Mouse (Mus musculus) neural tube, embryonic 12.5 days (tissue): ENCODE results near the gene Mrpl51. TPM values are rescaled to one million over a fixed set of nuclear protein-coding genes. Genes with fewer than 3 reads are reported as not detected.

Experiments used
- ATAC-seq: fragments of 200-750 bp; cut with Nextera tagmentation; 2 replicates; pipeline ENCODE4 v1.8.0; 2017; ENCODE audit warnings: low read depth, mild to moderate bottlenecking, moderate TSS enrichment, moderate library complexity; ENCODE audit not compliant: low FRiP score
- H3K27ac ChIP-seq: fragments of 300-500 bp; sonication (generic); 2 replicates; pipeline ENCODE4 v1.5.1; 2016
- H3K27me3 ChIP-seq: fragments of 300-500 bp; sonication (generic); replicated peaks from 2 replicates; pipeline ENCODE4 v1.6.1; 2016; ENCODE audit warnings: mild to moderate bottlenecking
- H3K36me3 ChIP-seq: fragments of 300-500 bp; sonication (generic); 2 replicates; pipeline ENCODE4 v1.6.1; 2016; ENCODE audit warnings: mild to moderate bottlenecking
- H3K4me1 ChIP-seq: fragments of 300-500 bp; sonication (generic); 2 replicates; pipeline ENCODE4 v1.6.1; 2016
- H3K4me2 ChIP-seq: fragments of 300-500 bp; sonication (generic); replicated peaks from 2 replicates; pipeline ENCODE4 v1.6.1; 2016; ENCODE audit warnings: mild to moderate bottlenecking
- H3K4me3 ChIP-seq: fragments of 300-500 bp; sonication (generic); 2 replicates; pipeline ENCODE4 v1.5.1; 2016
- H3K9ac ChIP-seq: fragments of 300-500 bp; sonication (generic); 2 replicates; pipeline ENCODE4 v1.6.1; 2016; ENCODE audit warnings: mild to moderate bottlenecking
- H3K9me3 ChIP-seq: fragments of 300-500 bp; sonication (generic); 2 replicates; pipeline ENCODE4 v1.6.1; 2016; ENCODE audit warnings: mild to moderate bottlenecking
- WGBS: fragments of 180-500 bp; shearing (Covaris S2); methylation state at CpG from one replicate; pipeline ENCODE4 v1.1.7; 2016; 5-methylcytosine and 5-hydroxymethylcytosine counted together
- polyA plus RNA-seq: library from polyadenylated mRNA; unstranded; fragments of >200 nt; fragmentation: Nextera tagmentation; extraction: Ambion mirVana; gene quantifications from 2 replicates; pipeline ENCODE4 v1.2.1, GENCODE M21; 2016

Gene Mrpl51
- 157 and 169 TPM in 2 replicates for polyA plus RNA-seq

DNA sequence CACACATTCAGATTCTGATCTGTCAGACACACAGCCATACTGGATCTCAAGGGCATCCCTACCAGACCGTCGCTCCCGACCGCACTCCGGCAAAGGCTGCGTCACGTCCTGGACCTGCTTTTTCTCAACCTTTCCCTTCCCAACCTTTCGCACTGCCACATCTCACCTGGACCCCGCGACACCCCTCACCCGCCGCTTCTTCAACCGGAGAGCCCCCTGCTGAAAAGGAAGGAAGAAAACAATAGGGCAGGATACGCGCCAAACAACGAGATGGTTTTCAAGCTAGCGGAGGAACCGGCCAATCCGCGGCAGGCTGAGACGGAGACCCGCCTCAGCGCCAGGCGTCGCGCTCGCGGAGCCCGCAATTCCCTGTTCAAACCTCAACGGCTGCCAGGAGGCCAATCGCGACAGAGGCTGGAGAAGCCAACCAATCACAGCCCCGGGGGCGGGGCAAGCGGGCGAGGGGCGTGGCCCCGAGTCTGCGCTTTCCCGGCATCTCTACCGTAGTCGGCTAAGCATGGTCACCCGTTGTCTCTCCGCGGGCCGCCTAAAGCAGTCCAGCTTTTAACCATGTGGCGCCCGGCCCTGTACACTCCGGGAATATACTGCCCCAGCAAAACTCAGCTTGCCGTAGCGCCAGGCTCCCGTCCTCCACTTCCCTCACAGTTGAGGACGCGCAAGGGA, at the start of gene Mrpl51, which contains the start of gene Ncapd2:
Gene Mrpl51 (plus strand): TSS at position 470 of the 684 bp plus-strand sequence.
Gene Ncapd2 (minus strand): TSS at position 370 of the 684 bp plus-strand sequence.
- WGBS, result under 1% methylated on average over 54 of the region's 54 CpGs
- no peaks in the 10 kb centered on the region for H3K9me3 ChIP-seq
- H3K36me3 ChIP-seq, result peaks cover 44% of the 10 kb centered on the region
- no peaks in the 10 kb centered on the region for H3K27me3 ChIP-seq
- peak; percentile 98 for ATAC-seq
- peak within 1 kb of the TSS; percentile 86 for H3K4me2 ChIP-seq
- H3K9ac ChIP-seq, result peak within 1 kb of the TSS; percentile 70
- H3K4me1 ChIP-seq, result peaks cover 10% of the 10 kb centered on the region
- H3K27ac ChIP-seq, result peak within 1 kb of the TSS; percentile 98
- peak within 1 kb of the TSS; percentile 67 for H3K4me3 ChIP-seq

DNA sequence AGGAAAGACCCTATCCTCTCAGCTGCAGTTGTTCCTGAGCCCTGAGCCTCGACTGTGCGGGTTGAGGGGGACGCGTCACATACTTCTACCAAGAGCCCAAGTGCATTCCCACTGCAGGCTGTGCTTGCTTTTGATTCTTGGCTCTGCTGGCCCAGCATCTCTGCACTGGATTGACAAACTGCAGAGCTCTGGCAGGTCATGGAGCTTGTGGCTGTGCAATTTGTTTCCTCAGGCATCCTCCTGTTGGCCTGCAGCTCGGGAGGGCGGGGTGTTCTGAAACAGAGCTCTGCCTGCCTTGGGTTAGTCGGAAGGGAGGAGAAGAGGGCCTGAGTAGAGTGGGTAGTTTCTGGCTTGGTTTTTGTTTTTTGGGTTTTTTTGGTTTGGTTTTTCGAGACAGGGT, 49.2 kb upstream of the Mrpl51 start:
- WGBS, result 93% methylated on average over 8 of the region's 8 CpGs
- H3K4me1 ChIP-seq, result peaks cover 31% of the 10 kb centered on the region
- H3K27ac ChIP-seq, result no peak overlapping the region
- H3K9me3 ChIP-seq, result no peaks in the 10 kb centered on the region
- H3K9ac ChIP-seq, result no peak overlapping the region
- no peaks in the 10 kb centered on the region for H3K27me3 ChIP-seq
- H3K4me3 ChIP-seq, result no peak overlapping the region
- no peak for ATAC-seq
- H3K4me2 ChIP-seq, result no peak overlapping the region
- H3K36me3 ChIP-seq, result peaks cover 61% of the 10 kb centered on the region

DNA sequence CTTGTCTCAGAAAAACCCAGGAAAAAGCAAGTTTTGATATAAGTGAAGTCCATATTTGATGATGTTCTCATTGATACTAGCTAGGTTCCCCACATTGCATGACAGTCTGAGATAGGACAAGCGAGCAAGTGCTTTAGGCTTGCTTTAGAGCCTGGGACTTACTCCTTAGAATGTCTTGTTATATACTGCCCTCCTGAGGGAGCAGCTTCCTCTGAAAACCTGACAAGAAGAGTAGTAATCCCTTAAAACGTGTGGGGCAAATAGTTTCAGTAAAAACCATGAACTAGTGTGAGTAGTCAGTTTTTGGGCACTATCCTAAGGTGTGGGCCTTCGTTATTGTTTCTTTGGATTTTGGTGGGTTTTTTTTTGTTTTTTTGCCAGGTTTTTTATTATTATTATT, 48.5 kb upstream of the Mrpl51 start:
- no peaks in the 10 kb centered on the region for H3K9me3 ChIP-seq
- H3K9ac ChIP-seq, result no peak overlapping the region
- no peak overlapping the region for H3K4me2 ChIP-seq
- H3K4me3 ChIP-seq, result no peak overlapping the region
- peaks cover 56% of the 10 kb centered on the region for H3K36me3 ChIP-seq
- no peak overlapping the region for H3K27ac ChIP-seq
- 82% methylated on average over 3 of the region's 3 CpGs for WGBS
- H3K4me1 ChIP-seq, result peaks cover 37% of the 10 kb centered on the region
- H3K27me3 ChIP-seq, result no peaks in the 10 kb centered on the region
- ATAC-seq, result no peak

DNA sequence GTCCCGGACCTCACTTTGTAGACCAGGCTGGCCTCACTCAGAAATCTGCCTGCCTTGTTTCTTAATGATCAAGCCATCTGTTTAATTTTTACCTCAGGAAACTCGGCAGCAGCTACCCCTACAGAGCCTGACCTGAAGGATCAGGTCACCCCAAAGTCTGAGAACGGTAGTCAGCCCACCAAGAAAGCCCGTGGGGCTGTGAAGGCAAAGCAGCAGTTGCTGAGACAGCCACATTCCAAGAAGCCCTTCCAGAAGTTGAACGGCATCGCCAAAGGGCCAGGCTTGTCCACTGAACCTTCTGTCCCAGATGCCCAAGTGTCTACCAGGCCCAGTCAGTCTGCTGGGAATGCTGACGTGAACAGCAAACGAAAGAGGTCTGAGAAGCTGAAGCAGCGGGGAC, 47.7 kb upstream of the Mrpl51 start:
- no peaks in the 10 kb centered on the region for H3K27me3 ChIP-seq
- H3K4me1 ChIP-seq, result peaks cover 45% of the 10 kb centered on the region
- no peak overlapping the region for H3K4me3 ChIP-seq
- H3K4me2 ChIP-seq, result no peak overlapping the region
- no peak overlapping the region for H3K27ac ChIP-seq
- H3K36me3 ChIP-seq, result peaks cover 48% of the 10 kb centered on the region
- H3K9me3 ChIP-seq, result no peaks in the 10 kb centered on the region
- no peak overlapping the region for H3K9ac ChIP-seq
- 89% methylated on average over 9 of the region's 9 CpGs for WGBS
- ATAC-seq, result no peak

DNA sequence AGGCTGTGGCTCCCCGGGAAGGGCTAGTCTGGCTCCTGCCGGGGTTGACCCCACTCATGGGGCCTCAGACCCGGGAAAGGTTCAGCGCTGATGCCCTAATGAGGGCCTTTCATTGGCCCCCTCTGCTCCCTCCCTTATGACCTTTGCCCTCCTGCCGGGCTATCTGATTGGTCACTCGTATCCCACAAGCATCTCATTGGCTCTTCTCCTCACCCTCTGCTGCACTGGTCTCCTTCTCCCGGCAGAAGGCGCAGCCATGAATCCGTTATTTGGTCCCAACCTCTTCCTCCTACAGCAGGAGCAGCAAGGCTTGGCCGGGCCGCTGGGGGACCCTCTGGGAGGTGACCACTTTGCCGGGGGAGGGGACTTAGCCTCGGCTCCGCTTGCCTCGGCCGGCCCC, 46.6 kb upstream of the Mrpl51 start, which contains the start of gene Iffo1:
Gene Iffo1 (plus strand): TSS at position 241 of the 400 bp plus-strand sequence.
- Histone ChIP-seq H3K36me3 (peaks cover 37% of the 10 kb centered on the region), H3K4me3 (peak within 1 kb of the TSS; percentile 80), H3K4me2 (peak within 1 kb of the TSS; percentile 93), H3K9ac (peak within 1 kb of the TSS; percentile 94), H3K27ac (peak within 1 kb of the TSS; percentile 80), H3K27me3 (no peaks in the 10 kb centered on the region), H3K4me1 (peaks cover 49% of the 10 kb centered on the region), H3K9me3 (no peaks in the 10 kb centered on the region)
- under 1% methylated on average over 16 of the region's 16 CpGs for WGBS
- ATAC-seq, result peak; percentile 91

DNA sequence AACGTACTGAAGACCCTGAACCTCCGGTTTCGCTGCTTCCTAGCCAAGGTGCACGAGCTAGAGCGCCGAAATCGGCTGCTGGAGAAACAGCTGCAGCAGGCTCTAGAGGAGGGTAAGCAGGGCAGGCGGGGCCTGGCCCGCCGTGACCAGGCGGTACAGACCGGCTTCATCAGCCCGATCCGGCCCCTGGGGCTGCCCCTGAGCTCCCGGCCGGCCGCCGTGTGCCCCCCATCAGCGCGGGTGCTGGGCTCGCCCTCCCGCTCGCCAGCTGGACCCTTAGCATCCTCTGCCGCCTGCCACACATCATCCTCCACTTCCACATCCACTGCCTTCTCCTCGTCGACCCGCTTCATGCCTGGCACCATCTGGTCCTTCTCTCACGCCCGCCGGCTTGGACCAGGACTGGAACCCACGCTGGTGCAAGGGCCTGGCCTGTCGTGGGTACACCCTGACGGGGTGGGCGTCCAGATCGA, 46.1 kb upstream of the Mrpl51 start:
- peak overlapping the region; percentile 80 for H3K4me3 ChIP-seq
- H3K27ac ChIP-seq, result peak overlapping the region; percentile 80
- H3K9ac ChIP-seq, result peak overlapping the region; percentile 94
- WGBS, result 1% methylated on average over 34 of the region's 35 CpGs
- no peaks in the 10 kb centered on the region for H3K27me3 ChIP-seq
- H3K9me3 ChIP-seq, result no peaks in the 10 kb centered on the region
- peaks cover 49% of the 10 kb centered on the region for H3K4me1 ChIP-seq
- peak; percentile 67 for ATAC-seq
- peak overlapping the region; percentile 93 for H3K4me2 ChIP-seq
- H3K36me3 ChIP-seq, result peaks cover 32% of the 10 kb centered on the region

DNA sequence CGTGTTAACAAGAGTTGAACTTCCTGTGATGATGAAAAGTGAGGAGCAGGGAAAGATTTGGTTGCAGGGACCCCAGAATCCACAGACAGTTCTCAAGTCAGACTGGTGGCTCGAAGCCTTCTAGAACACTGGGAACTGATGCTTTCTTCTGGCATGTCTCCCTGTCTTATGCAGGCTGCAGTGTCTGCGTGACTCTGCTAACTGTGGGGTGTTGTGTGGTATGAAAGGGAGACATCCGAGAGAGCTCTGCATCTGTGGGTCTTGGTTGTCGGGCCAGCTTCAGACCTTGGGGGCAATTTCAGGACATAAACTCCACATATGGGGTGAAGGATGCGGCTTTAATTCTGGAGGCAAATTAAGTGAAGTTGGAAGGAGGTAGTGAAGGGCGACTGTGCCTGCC, 45.5 kb upstream of the Mrpl51 start:
- Histone ChIP-seq H3K4me2 (peak overlapping the region; percentile 93), H3K9me3 (no peaks in the 10 kb centered on the region), H3K4me1 (peaks cover 49% of the 10 kb centered on the region), H3K27me3 (no peaks in the 10 kb centered on the region), H3K4me3 (peak overlapping the region; percentile 80), H3K27ac (0 out of 2 replicates have a peak overlapping the region, but pooled peaks have one; percentile 80), H3K9ac (peak overlapping the region; percentile 94), H3K36me3 (peaks cover 29% of the 10 kb centered on the region)
- no peak for ATAC-seq
- 50% methylated on average over 7 of the region's 7 CpGs for WGBS

DNA sequence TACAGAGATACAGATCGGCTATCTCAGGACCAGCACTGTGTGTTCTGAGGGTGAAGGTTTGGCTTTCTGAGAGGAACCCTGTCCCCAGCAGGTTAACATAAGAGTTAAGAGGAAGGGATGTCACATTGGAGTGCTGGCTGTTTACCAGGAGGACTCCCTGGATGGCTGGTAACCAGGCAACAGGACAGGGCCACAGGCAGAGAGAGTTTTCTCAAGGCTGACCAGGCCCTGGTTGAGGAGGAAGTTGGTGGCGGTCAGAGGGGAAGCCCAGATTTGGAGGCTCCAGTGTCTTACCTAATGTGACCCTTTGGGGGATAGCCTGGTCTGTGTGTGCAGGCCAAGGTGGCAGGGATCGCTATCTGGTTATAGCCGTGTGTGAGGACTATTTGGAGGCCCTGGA, 44.8 kb upstream of the Mrpl51 start:
- no peaks in the 10 kb centered on the region for H3K9me3 ChIP-seq
- peaks cover 49% of the 10 kb centered on the region for H3K4me1 ChIP-seq
- H3K36me3 ChIP-seq, result peaks cover 28% of the 10 kb centered on the region
- peak overlapping the region; percentile 93 for H3K4me2 ChIP-seq
- no peak for ATAC-seq
- H3K9ac ChIP-seq, result peak overlapping the region; percentile 94
- H3K4me3 ChIP-seq, result 0 out of 2 replicates have a peak overlapping the region, but pooled peaks have one; percentile 80
- WGBS, result 77% methylated on average over 4 of the region's 4 CpGs
- no peak overlapping the region for H3K27ac ChIP-seq
- H3K27me3 ChIP-seq, result no peaks in the 10 kb centered on the region

DNA sequence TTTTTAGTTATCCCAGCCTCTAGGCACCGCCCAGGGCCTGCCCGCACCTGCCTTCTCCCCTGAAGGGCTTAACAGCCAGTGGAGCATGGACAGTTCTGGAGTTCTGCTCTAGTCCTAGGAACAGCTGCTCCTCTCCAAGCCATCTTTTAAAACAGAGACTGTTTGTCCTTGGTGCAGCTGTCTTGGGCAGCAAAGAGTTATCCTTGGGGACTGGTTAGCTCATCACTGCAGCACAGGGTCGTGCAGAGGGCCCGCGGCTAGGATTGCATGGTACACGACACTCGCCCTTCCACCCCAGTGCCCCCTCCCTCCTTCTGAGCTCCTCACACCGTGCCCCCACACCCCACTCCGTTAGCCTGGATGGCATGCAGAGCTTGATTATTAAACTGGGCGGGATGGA, 44.3 kb upstream of the Mrpl51 start:
- Histone ChIP-seq H3K4me3 (0 out of 2 replicates have a peak overlapping the region, but pooled peaks have one; percentile 80), H3K27me3 (no peaks in the 10 kb centered on the region), H3K9ac (peak overlapping the region; percentile 94; the same call in 1 of the 2 replicates), H3K36me3 (peaks cover 26% of the 10 kb centered on the region), H3K4me1 (peaks cover 49% of the 10 kb centered on the region), H3K9me3 (no peaks in the 10 kb centered on the region), H3K4me2 (peak overlapping the region; percentile 93), H3K27ac (no peak overlapping the region; the same call in 1 of the 2 replicates)
- no peak for ATAC-seq
- WGBS, result 61% methylated on average over 10 of the region's 10 CpGs

DNA sequence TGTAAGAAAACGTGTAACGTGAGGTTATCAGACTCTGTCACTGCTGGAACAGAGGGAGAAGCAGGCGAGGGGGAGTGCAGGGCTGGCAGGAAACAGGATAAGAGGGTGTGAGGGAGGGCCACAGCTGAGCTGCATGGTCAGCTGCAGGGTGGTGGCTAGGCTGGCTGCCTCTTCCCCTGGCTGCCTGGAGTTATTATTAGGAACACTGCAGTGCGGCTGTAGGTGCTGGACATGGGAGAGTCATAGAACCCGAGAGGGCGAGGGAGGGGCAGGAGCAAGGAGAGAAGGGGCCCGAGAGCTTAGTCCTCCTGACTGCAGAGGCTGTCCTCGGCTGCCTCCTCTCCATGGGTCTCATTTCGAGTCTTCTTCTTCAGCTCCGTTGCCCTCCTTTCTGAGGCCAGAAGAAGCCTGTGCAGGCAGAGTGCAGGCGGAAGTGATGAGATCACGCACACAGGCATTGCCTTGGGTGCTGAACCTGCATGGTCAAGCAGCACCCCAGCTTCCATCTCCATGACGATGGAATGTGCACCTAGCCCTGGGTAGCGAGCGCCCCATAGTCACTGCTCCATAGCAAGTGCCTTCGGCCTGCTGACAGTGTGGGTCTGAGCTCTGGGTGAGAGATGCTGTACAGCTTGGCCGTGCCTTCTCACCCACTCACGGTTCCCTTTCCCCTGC, 43.2 kb upstream of the Mrpl51 start:
- H3K9ac ChIP-seq, result 0 out of 2 replicates have a peak overlapping the region, but pooled peaks have one; percentile 1
- peak overlapping the region; percentile 41 for H3K4me2 ChIP-seq
- H3K4me1 ChIP-seq, result peaks cover 52% of the 10 kb centered on the region
- whole genome bisulfite sequencing, result 73% methylated on average over 18 of the region's 18 CpGs
- H3K4me3 ChIP-seq, result no peak overlapping the region; the same call in 1 of the 2 replicates
- H3K36me3 ChIP-seq, result peaks cover 28% of the 10 kb centered on the region
- no peaks in the 10 kb centered on the region for H3K27me3 ChIP-seq
- H3K9me3 ChIP-seq, result no peaks in the 10 kb centered on the region
- no peak overlapping the region for H3K27ac ChIP-seq
- no peak for ATAC-seq

DNA sequence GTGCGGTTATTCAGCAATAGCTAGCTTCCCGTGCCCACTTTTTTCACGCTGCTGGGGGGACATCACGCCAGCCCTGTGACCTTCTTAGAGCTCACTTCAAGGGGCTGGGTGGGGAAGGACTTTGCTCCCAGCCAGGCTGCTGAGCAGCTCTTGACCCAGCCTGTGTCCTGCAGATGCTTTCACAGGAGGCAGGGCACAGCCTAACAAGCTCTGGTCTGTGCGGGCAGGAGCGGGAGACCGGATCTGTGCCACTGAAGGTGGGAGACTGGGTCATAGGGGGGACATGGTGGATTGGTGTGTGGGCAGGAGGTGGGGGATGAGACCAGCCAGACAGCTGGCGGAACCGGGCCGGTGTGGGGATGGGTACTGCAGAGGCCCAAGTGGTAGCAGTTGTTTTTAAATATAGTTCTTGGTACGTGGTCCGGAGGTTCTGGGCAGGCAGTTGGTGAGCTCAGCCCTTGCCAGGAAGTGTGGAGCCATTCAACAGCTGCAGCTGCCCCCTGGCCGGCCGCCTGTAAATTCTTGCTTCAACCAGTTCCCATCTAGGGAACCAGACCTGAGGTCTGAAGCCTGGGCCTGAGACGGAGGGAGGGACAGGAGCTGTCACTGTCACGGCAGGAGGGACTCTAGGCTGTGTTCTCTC, 42.6 kb upstream of the Mrpl51 start:
- H3K36me3 ChIP-seq, result peaks cover 30% of the 10 kb centered on the region
- no peak overlapping the region for H3K4me3 ChIP-seq
- no peaks in the 10 kb centered on the region for H3K27me3 ChIP-seq
- H3K9me3 ChIP-seq, result no peaks in the 10 kb centered on the region
- 85% methylated on average over 16 of the region's 16 CpGs for WGBS
- no peak for ATAC-seq
- peaks cover 51% of the 10 kb centered on the region for H3K4me1 ChIP-seq
- H3K27ac ChIP-seq, result no peak overlapping the region
- peak overlapping the region; percentile 41 for H3K4me2 ChIP-seq
- 0 out of 2 replicates have a peak overlapping the region, but pooled peaks have one; percentile 35 for H3K9ac ChIP-seq

DNA sequence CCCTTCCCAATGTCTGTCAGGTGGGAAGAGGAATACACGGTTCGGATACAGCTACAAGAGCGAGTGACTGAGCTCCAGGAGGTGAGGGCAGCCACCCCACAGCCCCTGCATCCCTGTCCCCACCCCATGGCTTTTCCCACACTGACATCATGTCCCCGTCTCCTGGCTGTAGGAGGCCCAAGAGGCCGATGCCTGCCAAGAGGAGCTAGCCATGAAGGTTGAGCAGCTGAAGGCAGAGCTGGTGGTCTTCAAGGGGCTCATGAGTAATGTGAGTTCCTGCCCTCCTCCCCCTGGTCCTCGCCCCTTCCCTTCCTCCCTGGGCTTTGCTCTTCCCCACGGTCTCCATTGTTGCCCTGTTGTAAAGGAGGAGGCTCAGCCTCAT, 42.0 kb upstream of the Mrpl51 start:
- Histone ChIP-seq H3K4me1 (peaks cover 46% of the 10 kb centered on the region), H3K36me3 (peaks cover 31% of the 10 kb centered on the region), H3K27me3 (no peaks in the 10 kb centered on the region), H3K4me3 (no peak overlapping the region), H3K4me2 (no peak overlapping the region; the same call in 1 of the 2 replicates), H3K9me3 (no peaks in the 10 kb centered on the region), H3K9ac (no peak overlapping the region), H3K27ac (no peak overlapping the region)
- ATAC-seq, result no peak
- WGBS, result 70% methylated on average over 7 of the region's 7 CpGs
